Mouse (Mus musculus): ENCODE measurements around the gene Ss18l1. TPM values are rescaled to one million over a fixed set of nuclear protein-coding genes. Genes with fewer than 3 reads are reported as not detected.

Ss18l1 gene
- total and polyA plus RNA-seq, 2 experiments, result 2.0 to 4.6 TPM

- H3K36me3 ChIP-seq (ENCODE audit: control insufficient read depth, insufficient read depth, low read length), result peaks cover 3% of the 10 kb centered on the region; the same call in 1 of the 2 replicates
- H3K4me3 ChIP-seq (ENCODE audit: insufficient read depth, low read depth, low read length), result peak overlapping the region; percentile 97
- H3K9ac ChIP-seq (ENCODE audit: low read depth, low read length), result peak overlapping the region; percentile 95
- H3K27me3 ChIP-seq (ENCODE audit: control insufficient read depth, insufficient read depth, low read length), result no peaks in the 10 kb centered on the region
- TF ChIP-seq POLR2A (IDR thresholded peaks at IDR 0.05; ENCODE audit: extremely low read depth, insufficient read depth, low read length) (no peak), CTCF (IDR thresholded peaks at IDR 0.05; ENCODE audit: low read depth, low read length) (no peak)
- 51% methylated on average over 6 of the region's 6 CpGs for WGBS
- peaks cover 20% of the 10 kb centered on the region for H3K79me2 ChIP-seq (ENCODE audit: control insufficient read depth, insufficient read depth, low read length)
- H3K4me1 ChIP-seq (ENCODE audit: control insufficient read depth, insufficient read depth, low read length), result peaks cover 14% of the 10 kb centered on the region
- no peak for DNase-seq (ENCODE audit: extremely low read depth, low read depth, low spot score)
- no peak overlapping the region for H3K27ac ChIP-seq (replicated peaks; ENCODE audit: insufficient read depth, low read depth, low read length)
Measured at GRCm38 (mm10) chr2:180025861-180026200, 16.5 kb upstream of the Ss18l1 start.

GRCm38 (mm10) chr2:180027768-180028167 lies 14.5 kb upstream of the Ss18l1 start:
- Histone ChIP-seq H3K4me1 (ENCODE audit: control insufficient read depth, insufficient read depth, low read length) (peaks cover 14% of the 10 kb centered on the region), H3K27me3 (ENCODE audit: control insufficient read depth, insufficient read depth, low read length) (no peaks in the 10 kb centered on the region), H3K79me2 (ENCODE audit: control insufficient read depth, insufficient read depth, low read length) (peaks cover 20% of the 10 kb centered on the region), H3K9ac (ENCODE audit: low read depth, low read length) (no peak overlapping the region), H3K36me3 (ENCODE audit: control insufficient read depth, insufficient read depth, low read length) (peaks cover 10% of the 10 kb centered on the region; the same call in 1 of the 2 replicates), H3K4me3 (ENCODE audit: insufficient read depth, low read depth, low read length) (no peak overlapping the region), H3K27ac (replicated peaks; ENCODE audit: insufficient read depth, low read depth, low read length) (no peak overlapping the region)
- no peak for TF ChIP-seq CTCF (IDR thresholded peaks at IDR 0.05; ENCODE audit: low read depth, low read length)
- TF ChIP-seq POLR2A (IDR thresholded peaks at IDR 0.05; ENCODE audit: extremely low read depth, insufficient read depth, low read length), result no peak
- WGBS, result 96% methylated on average over 9 of the region's 9 CpGs
- no peak for DNase-seq (ENCODE audit: extremely low read depth, low read depth, low spot score)

- H3K79me2 ChIP-seq (ENCODE audit: control insufficient read depth, insufficient read depth, low read length), result peaks cover 7% of the 10 kb centered on the region; the same call in 1 of the 2 replicates
- 91% methylated on average over 6 of the region's 6 CpGs for WGBS
- no peak for DNase-seq (ENCODE audit: extremely low read depth, low read depth, low spot score)
- peaks cover 6% of the 10 kb centered on the region; the same call in 1 of the 2 replicates for H3K4me1 ChIP-seq (ENCODE audit: control insufficient read depth, insufficient read depth, low read length)
- no peak overlapping the region for H3K4me3 ChIP-seq (ENCODE audit: insufficient read depth, low read depth, low read length)
- H3K27ac ChIP-seq (replicated peaks; ENCODE audit: insufficient read depth, low read depth, low read length), result no peak overlapping the region
- TF ChIP-seq POLR2A (IDR thresholded peaks at IDR 0.05; ENCODE audit: extremely low read depth, insufficient read depth, low read length) (no peak), CTCF (IDR thresholded peaks at IDR 0.05; ENCODE audit: low read depth, low read length) (no peak)
- H3K36me3 ChIP-seq (ENCODE audit: control insufficient read depth, insufficient read depth, low read length), result peaks cover 23% of the 10 kb centered on the region; the same call in 1 of the 2 replicates
- no peaks in the 10 kb centered on the region for H3K27me3 ChIP-seq (ENCODE audit: control insufficient read depth, insufficient read depth, low read length)
- no peak overlapping the region for H3K9ac ChIP-seq (ENCODE audit: low read depth, low read length)
Measured at GRCm38 (mm10) chr2:180031270-180031669, 11.0 kb upstream of the Ss18l1 start.

GRCm38 (mm10) chr2:180032925-180033324 lies 9.4 kb upstream of the Ss18l1 start:
- no peak for TF ChIP-seq POLR2A (IDR thresholded peaks at IDR 0.05; ENCODE audit: extremely low read depth, insufficient read depth, low read length)
- no peak for TF ChIP-seq CTCF (IDR thresholded peaks at IDR 0.05; ENCODE audit: low read depth, low read length)

GRCm38 (mm10) chr2:180033956-180034355 lies 8.4 kb upstream of the Ss18l1 start:
- WGBS, result 88% methylated on average over 3 of the region's 3 CpGs
- Histone ChIP-seq H3K9ac (ENCODE audit: low read depth, low read length) (no peak overlapping the region), H3K27me3 (ENCODE audit: control insufficient read depth, insufficient read depth, low read length) (no peaks in the 10 kb centered on the region), H3K4me1 (ENCODE audit: control insufficient read depth, insufficient read depth, low read length) (no peaks in the 10 kb centered on the region), H3K36me3 (ENCODE audit: control insufficient read depth, insufficient read depth, low read length) (peaks cover 38% of the 10 kb centered on the region), H3K27ac (replicated peaks; ENCODE audit: insufficient read depth, low read depth, low read length) (no peak overlapping the region), H3K79me2 (ENCODE audit: control insufficient read depth, insufficient read depth, low read length) (peaks cover 1% of the 10 kb centered on the region; the same call in 1 of the 2 replicates), H3K4me3 (ENCODE audit: insufficient read depth, low read depth, low read length) (no peak overlapping the region)
- DNase-seq (ENCODE audit: extremely low read depth, low read depth, low spot score), result no peak
- no peak for TF ChIP-seq POLR2A (IDR thresholded peaks at IDR 0.05; ENCODE audit: extremely low read depth, insufficient read depth, low read length)
- no peak for TF ChIP-seq CTCF (IDR thresholded peaks at IDR 0.05; ENCODE audit: low read depth, low read length)

More at GRCm38 (mm10) chr2:180032925-180033324, 9.4 kb upstream of the Ss18l1 start:
- peak; percentile 14 for DNase-seq (ENCODE audit: extremely low read depth, low read depth, low spot score)
- 42% methylated on average over 3 of the region's 3 CpGs for WGBS
- no peaks in the 10 kb centered on the region; the same call in 1 of the 2 replicates for H3K79me2 ChIP-seq (ENCODE audit: control insufficient read depth, insufficient read depth, low read length)
- H3K9ac ChIP-seq (ENCODE audit: low read depth, low read length), result no peak overlapping the region
- H3K27me3 ChIP-seq (ENCODE audit: control insufficient read depth, insufficient read depth, low read length), result no peaks in the 10 kb centered on the region
- no peaks in the 10 kb centered on the region for H3K4me1 ChIP-seq (ENCODE audit: control insufficient read depth, insufficient read depth, low read length)
- no peak overlapping the region for H3K27ac ChIP-seq (replicated peaks; ENCODE audit: insufficient read depth, low read depth, low read length)
- peaks cover 29% of the 10 kb centered on the region for H3K36me3 ChIP-seq (ENCODE audit: control insufficient read depth, insufficient read depth, low read length)
- no peak overlapping the region for H3K4me3 ChIP-seq (ENCODE audit: insufficient read depth, low read depth, low read length)

GRCm38 (mm10) chr2:180034753-180035152 lies 7.6 kb upstream of the Ss18l1 start:
- WGBS, result 75% methylated on average over 5 of the region's 5 CpGs
- TF ChIP-seq POLR2A (IDR thresholded peaks at IDR 0.05; ENCODE audit: extremely low read depth, insufficient read depth, low read length) (no peak), CTCF (IDR thresholded peaks at IDR 0.05; ENCODE audit: low read depth, low read length) (no peak)
- no peaks in the 10 kb centered on the region for H3K27me3 ChIP-seq (ENCODE audit: control insufficient read depth, insufficient read depth, low read length)
- no peak overlapping the region for H3K27ac ChIP-seq (replicated peaks; ENCODE audit: insufficient read depth, low read depth, low read length)
- H3K9ac ChIP-seq (ENCODE audit: low read depth, low read length), result no peak overlapping the region
- peaks cover 39% of the 10 kb centered on the region for H3K36me3 ChIP-seq (ENCODE audit: control insufficient read depth, insufficient read depth, low read length)
- DNase-seq (ENCODE audit: extremely low read depth, low read depth, low spot score), result no peak
- no peaks in the 10 kb centered on the region for H3K4me1 ChIP-seq (ENCODE audit: control insufficient read depth, insufficient read depth, low read length)
- peaks cover 8% of the 10 kb centered on the region for H3K79me2 ChIP-seq (ENCODE audit: control insufficient read depth, insufficient read depth, low read length)
- no peak overlapping the region for H3K4me3 ChIP-seq (ENCODE audit: insufficient read depth, low read depth, low read length)

Data from liver, adult 2 months (tissue).